Mouse (Mus musculus) heart, adult 2 months (tissue): Measurements from ENCODE around the gene Hist2h2ac.

ENCODE experiments used
- CTCF ChIP-seq: fragments of 200-600 bp; IDR thresholded peaks from 2 replicates; pipeline ENCODE4 v1.8.1; 2022; ENCODE audit warnings: antibody characterized with exemption, mild to moderate bottlenecking, moderate library complexity
- POLR2A ChIP-seq: fragments of 200-500 bp; IDR thresholded peaks from 2 replicates; pipeline ENCODE4 v1.6.1; 2011; ENCODE audit warnings: mild to moderate bottlenecking, low read depth, low read length, control low read depth; ENCODE audit not compliant: insufficient read depth

DNA sequence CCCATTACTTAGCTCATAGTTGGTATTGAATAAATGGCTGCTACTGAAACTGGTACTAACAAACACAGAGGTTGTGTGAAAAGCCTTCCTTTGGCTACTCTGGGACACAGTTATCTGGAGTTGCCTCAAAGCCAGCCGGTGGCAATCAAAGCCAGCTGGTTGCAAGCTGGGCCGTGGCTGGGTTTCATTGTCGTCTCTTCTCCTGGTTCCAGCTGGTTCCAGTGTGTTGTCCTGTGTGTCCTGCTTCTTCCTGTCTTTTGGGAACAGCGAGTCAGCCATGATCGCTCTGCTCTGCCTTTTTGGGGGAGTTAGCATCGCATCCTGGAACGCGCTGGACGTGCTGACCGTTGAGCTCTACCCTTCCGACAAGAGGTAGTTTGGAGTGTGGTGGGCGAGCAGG, 27.7 kb downstream of the Hist2h2ac start:
- TF ChIP-seq CTCF (no peak), POLR2A (no peak)
